Mouse (Mus musculus) thymus, adult 18-20 months (tissue): ENCODE results near the gene Acads.

ENCODE experiments used
- DNase-seq, 2 experiments: peaks; one replicate each; pipeline ENCODE4 v3.0.0; 2022; ENCODE audit warnings: mixed read lengths in 2 of 2

Acads gene

DNA sequence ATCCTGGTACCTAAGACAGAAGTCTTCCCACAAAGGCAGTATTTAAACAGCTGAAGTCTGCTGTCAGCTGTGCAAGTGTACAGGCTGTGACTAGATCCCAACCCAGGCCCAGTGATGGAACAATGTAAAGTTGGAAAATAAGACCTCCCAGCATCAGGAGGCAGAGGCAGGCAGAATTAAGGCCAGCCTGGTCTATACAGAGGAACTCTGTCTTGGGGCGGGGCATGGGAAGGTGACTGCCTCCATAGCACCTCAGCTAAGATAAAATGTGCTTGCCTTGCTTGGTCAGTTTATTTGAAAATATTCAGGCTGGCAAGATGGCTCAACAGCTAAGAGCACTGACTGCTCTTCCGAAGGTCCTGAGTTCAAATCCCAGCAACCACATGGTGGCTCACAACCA, 48.7 kb downstream of the Acads start:
- DNase-seq = no peak

DNA sequence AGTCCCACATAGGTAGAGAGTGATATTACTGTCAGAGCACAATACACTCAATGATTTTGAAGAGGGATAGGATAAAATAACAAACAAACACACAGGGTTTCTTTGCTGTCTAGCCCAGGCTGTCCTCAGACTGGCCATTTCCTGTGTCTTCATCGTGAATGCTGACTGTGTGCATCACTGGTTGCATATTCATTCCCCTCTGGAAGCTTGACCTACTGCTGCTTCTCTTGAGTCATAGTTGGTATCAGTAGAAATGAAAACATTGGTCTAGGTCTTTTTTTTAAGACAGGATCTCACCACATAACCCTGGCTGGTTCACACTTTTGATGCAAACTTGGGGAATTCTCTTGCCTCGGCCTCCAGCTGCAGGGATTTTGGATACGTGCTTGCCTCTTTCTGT, 49.5 kb downstream of the Acads start:
- no peak for DNase-seq

GRCm38 (mm10) chr5:115068671-115069421, 50.3 kb downstream of the Acads start:
- no peak for DNase-seq

DNA sequence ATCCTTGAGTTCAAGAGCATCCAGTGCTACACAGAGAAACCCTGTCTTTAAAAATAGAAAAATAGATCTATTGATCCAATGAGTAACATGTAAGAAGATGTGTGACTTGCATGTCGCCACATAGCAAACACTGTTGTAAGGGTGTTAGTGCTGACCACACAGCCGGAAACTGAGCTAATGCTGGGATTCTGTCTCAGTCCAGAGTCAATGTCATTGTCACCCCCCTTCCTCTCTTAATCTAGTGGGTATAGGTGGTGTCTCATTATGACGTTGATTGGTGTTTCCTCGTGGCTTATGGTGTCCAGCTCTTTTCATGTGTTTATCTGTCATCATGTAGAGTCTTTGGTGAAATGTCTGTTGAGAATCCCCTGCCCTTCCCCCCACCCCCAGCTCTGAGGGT, 52.9 kb downstream of the Acads start:
- DNase-seq = no peak

- no peak for DNase-seq
These were observed 55.8 kb downstream of the Acads start for GRCm38 (mm10) chr5:115063391-115063790.

GRCm38 (mm10) chr5:115062566-115062965, 56.6 kb downstream of the Acads start:
- DNase-seq = no peak

DNA sequence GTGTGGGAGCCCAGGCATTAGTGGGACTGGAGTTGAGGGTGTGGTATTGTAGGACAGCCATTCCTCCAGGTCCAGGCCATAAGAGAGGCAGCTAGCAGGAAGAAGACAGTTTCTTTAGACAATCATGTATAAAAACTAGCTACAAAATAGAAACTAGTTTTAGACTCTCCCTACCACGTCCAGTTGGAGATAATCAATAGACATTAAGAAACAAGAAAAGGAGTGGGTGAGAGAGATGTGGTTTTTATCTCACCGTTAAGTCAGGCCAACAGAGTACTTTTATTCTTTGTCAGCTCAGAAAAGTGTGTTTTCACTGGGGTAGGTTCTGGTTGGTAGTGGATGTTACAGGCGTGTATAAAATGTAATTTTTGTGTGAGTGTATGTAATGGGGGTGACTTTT, 58.2 kb downstream of the Acads start:
- DNase-seq = no peak
